Mouse (Mus musculus) CH12.LX (cell line): ENCODE data around the gene Egfl7. TPM values are rescaled to one million over a fixed set of nuclear protein-coding genes. Genes with fewer than 3 reads are reported as not detected.

Experiments used
- DNase-seq: peaks from one replicate; pipeline ENCODE4 v3.0.0-alpha.2; 2013; ENCODE audit errors: extremely low read depth
- H3K27ac ChIP-seq: 2 replicates; pipeline ENCODE4 v1.5.1; 2012; ENCODE audit warnings: low read depth, mild to moderate bottlenecking, control low read depth, moderate library complexity; ENCODE audit not compliant: insufficient read depth
- H3K27me3 ChIP-seq: replicated peaks from 2 replicates; pipeline ENCODE3; 2012; ENCODE audit warnings: inconsistent platforms
- H3K36me3 ChIP-seq, 2 experiments: replicated peaks in 1 of 2; 2 replicates each; pipeline versions ENCODE3 to v1.6.1; 2012; ENCODE audit warnings: inconsistent platforms in 1 of 2, low read length in 1 of 2, mild to moderate bottlenecking in 1 of 2, mixed read lengths in 1 of 2, moderate library complexity in 1 of 2; ENCODE audit not compliant: control insufficient read depth in 1 of 2, insufficient read depth in 1 of 2
- H3K4me1 ChIP-seq, 2 experiments: 2 replicates each; pipeline ENCODE4 v1.6.1; 2012; ENCODE audit warnings: inconsistent platforms in 1 of 2, moderate library complexity in 1 of 2; ENCODE audit not compliant: insufficient read depth in 2 of 2, control insufficient read depth in 1 of 2
- H3K4me2 ChIP-seq: 2 replicates; pipeline ENCODE4 v1.6.1; 2012; ENCODE audit warnings: low read depth, mild to moderate bottlenecking, control low read depth; ENCODE audit not compliant: poor library complexity, insufficient read depth, severe bottlenecking
- H3K4me3 ChIP-seq, 3 experiments: fragments of 150-350 bp in 1 of 3; sonication (generic) in 1 of 3; replicated peaks in 1 of 3; 2 replicates each; pipeline versions ENCODE3 to v1.5.1; 2011 to 2012; ENCODE audit warnings: low read depth in 2 of 3, low read length in 2 of 3, mild to moderate bottlenecking in 2 of 3, moderate library complexity in 2 of 3, control low read depth in 1 of 3, improper control_type of control experiment in 1 of 3, inconsistent platforms in 1 of 3, mixed read lengths in 1 of 3; ENCODE audit not compliant: poor library complexity in 1 of 3
- H3K79me2 ChIP-seq: replicated peaks from 2 replicates; pipeline ENCODE4 v1.6.1; 2012; ENCODE audit warnings: mild to moderate bottlenecking, moderate library complexity; ENCODE audit not compliant: control insufficient read depth, poor library complexity, insufficient read depth, severe bottlenecking; ENCODE audit errors: extremely low read depth
- H3K9ac ChIP-seq: 2 replicates; pipeline ENCODE4 v1.6.1; 2012; ENCODE audit warnings: low read depth, mild to moderate bottlenecking, control low read depth, moderate library complexity; ENCODE audit not compliant: insufficient read depth
- H3K9me3 ChIP-seq: replicated peaks from 2 replicates; pipeline ENCODE3; 2012; ENCODE audit warnings: low read length, inconsistent platforms, mixed read lengths
- BHLHE40 ChIP-seq: IDR thresholded peaks from 2 replicates; pipeline ENCODE4 v1.6.1; 2011; ENCODE audit warnings: mild to moderate bottlenecking, low read depth, low read length, improper control_type of control experiment
- CHD1 ChIP-seq: IDR thresholded peaks from 2 replicates; pipeline ENCODE4 v1.6.1; 2012; ENCODE audit warnings: low read depth, low read length, improper control_type of control experiment, inconsistent platforms
- E2F4 ChIP-seq: IDR thresholded peaks from 2 replicates; pipeline ENCODE4 v1.6.1; 2011; ENCODE audit warnings: low read depth, low read length, improper control_type of control experiment; ENCODE audit not compliant: insufficient replicate concordance
- GABPA ChIP-seq: IDR thresholded peaks from 2 replicates; pipeline ENCODE4 v1.6.1; 2012; ENCODE audit warnings: low read depth, low read length, improper control_type of control experiment, inconsistent platforms; ENCODE audit not compliant: insufficient replicate concordance
- IRF4 ChIP-seq: IDR thresholded peaks from 2 replicates; pipeline ENCODE4 v1.6.1; 2014; ENCODE audit warnings: low read depth, mild to moderate bottlenecking, inconsistent platforms, low read length, improper control_type of control experiment
- KAT2A ChIP-seq: IDR thresholded peaks from 2 replicates; pipeline ENCODE4 v1.6.1; 2012; ENCODE audit warnings: low read length, improper control_type of control experiment, inconsistent platforms; ENCODE audit not compliant: insufficient replicate concordance
- MAFK ChIP-seq: IDR thresholded peaks from 2 replicates; pipeline ENCODE4 v1.6.1; 2011; ENCODE audit warnings: low read length, improper control_type of control experiment; ENCODE audit not compliant: insufficient replicate concordance
- MAZ ChIP-seq: IDR thresholded peaks from 2 replicates; pipeline ENCODE4 v1.6.1; 2012; ENCODE audit warnings: low read depth, mild to moderate bottlenecking, inconsistent platforms, low read length, improper control_type of control experiment, moderate library complexity
- MEF2A ChIP-seq: IDR thresholded peaks from 2 replicates; pipeline ENCODE4 v1.6.1; 2014; ENCODE audit warnings: low read depth, mild to moderate bottlenecking, inconsistent platforms, low read length, improper control_type of control experiment, borderline replicate concordance
- MXI1 ChIP-seq: IDR thresholded peaks from 2 replicates; pipeline ENCODE4 v1.6.1; 2011; ENCODE audit warnings: mild to moderate bottlenecking, low read depth, low read length, improper control_type of control experiment
- MYC ChIP-seq: IDR thresholded peaks from 2 replicates; pipeline ENCODE4 v1.6.1; 2011; ENCODE audit warnings: low read depth, mild to moderate bottlenecking, improper control_type of control experiment, low read length
- POLR2A ChIP-seq: IDR thresholded peaks from 2 replicates; pipeline ENCODE4 v1.6.1; 2011; ENCODE audit warnings: low read depth, mild to moderate bottlenecking, improper control_type of control experiment, low read length
- RCOR1 ChIP-seq: conservative IDR thresholded peaks from 2 replicates; pipeline ENCODE4 v1.6.1; 2012; ENCODE audit warnings: low read depth, mild to moderate bottlenecking, inconsistent platforms, low read length, improper control_type of control experiment
- SMC3 ChIP-seq: IDR thresholded peaks from 2 replicates; pipeline ENCODE4 v1.6.1; 2011; ENCODE audit warnings: low read depth, low read length, improper control_type of control experiment
- TCF12 ChIP-seq: IDR thresholded peaks from 2 replicates; pipeline ENCODE4 v1.6.1; 2014; ENCODE audit warnings: low read depth, mild to moderate bottlenecking, inconsistent platforms, low read length, improper control_type of control experiment
- USF2 ChIP-seq: conservative IDR thresholded peaks from 2 replicates; pipeline ENCODE4 v1.6.1; 2011; ENCODE audit warnings: low read depth, low read length, improper control_type of control experiment
- ZC3H11A ChIP-seq: IDR thresholded peaks from 2 replicates; pipeline ENCODE4 v1.6.1; 2012; ENCODE audit warnings: low read depth, mild to moderate bottlenecking, inconsistent platforms, low read length, improper control_type of control experiment
- ZKSCAN1 ChIP-seq: IDR thresholded peaks from 2 replicates; pipeline ENCODE4 v1.6.1; 2012; ENCODE audit warnings: low read depth, inconsistent platforms, low read length, improper control_type of control experiment, borderline replicate concordance
- ZNF384 ChIP-seq: IDR thresholded peaks from 2 replicates; pipeline ENCODE4 v1.6.1; 2012; ENCODE audit warnings: low read depth, low read length, improper control_type of control experiment, inconsistent platforms
- dilution Hi-C: fragments of 300-500 bp; cut with MboI; formaldehyde crosslinking; loops from 2 replicates; pipeline ENCODE4 v1.14.3; 2020; ENCODE audit warnings: low sequenced_read_pairs; ENCODE audit not compliant: extremely low pct_unique_long_range_greater_than_20kb, extremely low pct_ligation_motif_present
- in situ Hi-C: fragments of 300-500 bp; cut with MboI; formaldehyde crosslinking; loops from 3 replicates; pipeline ENCODE4 v1.14.3; 2019; ENCODE audit warnings: low sequenced_read_pairs, low pct_ligation_motif_present, low pct_unique_long_range_greater_than_20kb, mixed read lengths
- polyA plus RNA-seq: library from polyadenylated mRNA; unstranded; fragments of >175 nt; gene quantifications from 2 replicates; pipeline ENCODE4 v1.2.1, GENCODE M21; 2012; ENCODE audit warnings: low read depth; ENCODE audit not compliant: insufficient read length
- total RNA-seq, 2 experiments: library from RNA; depleted of rRNA; stranded (reverse); fragments of 300-350 nt in 1 of 2; fragments of >200 nt in 1 of 2; gene quantifications; 2 replicates each; pipeline ENCODE4 v1.2.3; 2012 to 2014

Egfl7 gene
- total and polyA plus RNA-seq, 3 experiments, result 20.1 to 39.3 (median 24.7) TPM

GRCm38 (mm10) chr2:26637316-26637932 lies 57.6 kb downstream of the Egfl7 start:
- no peak for DNase-seq
- H3K4me3 ChIP-seq, result peak overlapping the region in 1 of 3 experiments; percentile 92
- H3K9me3 ChIP-seq, result no peaks in the 10 kb centered on the region
- H3K9ac ChIP-seq, result no peak overlapping the region
- H3K4me1 ChIP-seq, result peaks cover 6 to 46% of the 10 kb centered on the region in 2 experiments
- H3K4me2 ChIP-seq, result no peak overlapping the region
- peaks cover 40 to 52% of the 10 kb centered on the region in 2 experiments for H3K36me3 ChIP-seq
- H3K27ac ChIP-seq, result no peak overlapping the region
- peaks cover 29% of the 10 kb centered on the region for H3K79me2 ChIP-seq
- in situ Hi-C loops, result no loop called here
- TF ChIP-seq ZC3H11A (no peak), RCOR1 (no peak), CHD1 (no peak), MAFK (0 out of 2 replicates have a peak, but pooled peaks have one; percentile 37), MEF2A (no peak)
- dilution Hi-C loops, result no loop called here
- H3K27me3 ChIP-seq, result no peaks in the 10 kb centered on the region

- H3K4me3 ChIP-seq, result peak overlapping the region; percentile 17 to 98 (median 92)
- peak overlapping the region; percentile 92; the same call in 1 of the 2 replicates for H3K4me2 ChIP-seq
- no peaks in the 10 kb centered on the region for H3K27me3 ChIP-seq
- in situ Hi-C loops, result no loop called here
- peak overlapping the region; percentile 96; the same call in 1 of the 2 replicates for H3K9ac ChIP-seq
- peaks cover 29% of the 10 kb centered on the region for H3K79me2 ChIP-seq
- no peak overlapping the region for H3K27ac ChIP-seq
- TF ChIP-seq MAZ, result no peak
- no peak for TF ChIP-seq ZNF384
- no peak for TF ChIP-seq MYC
- no peak for TF ChIP-seq ZKSCAN1
- no peak for TF ChIP-seq USF2
- no peak for TF ChIP-seq TCF12
- TF ChIP-seq GABPA, result no peak
- TF ChIP-seq IRF4, result no peak
- TF ChIP-seq E2F4, result no peak
- TF ChIP-seq BHLHE40, result no peak
- TF ChIP-seq SMC3, result no peak
- no peak for TF ChIP-seq RCOR1
- no peak for TF ChIP-seq KAT2A
- TF ChIP-seq MXI1, result no peak
- no peak for TF ChIP-seq CHD1
- no peak for TF ChIP-seq POLR2A
- peak; percentile 48 for DNase-seq
- H3K9me3 ChIP-seq, result no peaks in the 10 kb centered on the region
- dilution Hi-C loops, result no loop called here
- H3K36me3 ChIP-seq, result peaks cover 40 to 52% of the 10 kb centered on the region in 2 experiments
- H3K4me1 ChIP-seq, result peaks cover 6 to 46% of the 10 kb centered on the region in 2 experiments
These were observed 58.2 kb downstream of the Egfl7 start for GRCm38 (mm10) chr2:26638039-26638438.
